Mouse (Mus musculus): ENCODE measurements around the gene Vav1. TPM values are rescaled to one million over a fixed set of nuclear protein-coding genes. Genes with fewer than 3 reads are reported as not detected.
A peak's percentile ranks its signal among the peaks of the same experiment; 100 is the strongest.

Gene Vav1
- polyA plus RNA-seq (2015; fragmentation: Nextera tagmentation; extraction: Ambion mirVana): 1.4 and 1.7 TPM in 2 replicates

DNA sequence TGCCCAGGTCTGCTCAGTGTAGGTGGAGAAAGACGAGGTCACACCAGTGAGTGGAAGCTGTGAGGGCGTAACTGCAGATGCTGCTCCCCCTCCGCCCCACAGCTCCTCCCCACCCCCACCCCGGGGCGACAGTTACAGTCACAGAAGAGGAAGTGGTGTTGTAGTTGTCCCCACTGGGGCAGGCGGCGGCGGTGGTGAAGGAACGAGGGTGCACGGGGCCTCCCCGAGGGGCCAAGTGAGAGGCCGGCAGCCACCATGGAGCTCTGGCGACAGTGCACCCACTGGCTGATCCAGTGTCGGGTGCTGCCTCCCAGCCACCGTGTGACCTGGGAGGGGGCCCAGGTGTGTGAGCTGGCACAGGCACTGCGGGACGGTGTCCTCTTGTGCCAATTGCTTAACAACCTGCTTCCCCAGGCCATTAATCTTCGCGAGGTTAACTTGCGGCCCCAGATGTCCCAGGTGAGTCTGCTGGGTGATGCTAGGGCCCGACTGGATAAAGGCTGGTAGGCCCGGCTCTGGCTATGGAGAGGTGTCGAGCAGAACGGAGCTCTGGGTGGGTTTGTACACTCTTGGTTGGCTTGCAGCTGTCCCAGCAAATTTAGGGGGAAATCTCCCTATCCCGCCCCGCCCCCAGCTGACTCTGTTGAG is at the start of gene Vav1:
Gene Vav1, plus strand, starts transcription at position 158 of the 648 bp plus-strand sequence.
- Histone ChIP-seq H3K9ac (ENCODE audit: low read depth, low read length) (no peak within 1 kb of the TSS), H3K36me3 (ENCODE audit: control insufficient read depth, insufficient read depth, low read length) (no peaks in the 10 kb centered on the region), H3K27me3 (replicated peaks; ENCODE audit: control insufficient read depth, insufficient read depth, low read length) (no peaks in the 10 kb centered on the region; the same call in 1 of the 2 replicates), H3K4me1 (ENCODE audit: control insufficient read depth, insufficient read depth, low read depth, low read length) (peaks cover 10% of the 10 kb centered on the region), H3K27ac (ENCODE audit: low read depth, low read length) (no peak within 1 kb of the TSS), H3K9me3 (ENCODE audit: control insufficient read depth, low read length) (no peaks in the 10 kb centered on the region), H3K4me2 (ENCODE audit: low read length) (no peak within 1 kb of the TSS), H3K4me3 (ENCODE audit: low read length) (no peak within 1 kb of the TSS)
- ATAC-seq: no peak
- WGBS: 69% methylated on average over 26 of the region's 26 CpGs

- H3K27me3 ChIP-seq (replicated peaks; ENCODE audit: control insufficient read depth, insufficient read depth, low read length): no peaks in the 10 kb centered on the region
- WGBS: 75% methylated on average over 15 of the region's 15 CpGs
- ATAC-seq: no peak
- no peak overlapping the region for H3K27ac ChIP-seq (ENCODE audit: low read depth, low read length)
- no peak overlapping the region for H3K4me2 ChIP-seq (ENCODE audit: low read length)
- no peaks in the 10 kb centered on the region for H3K9me3 ChIP-seq (ENCODE audit: control insufficient read depth, low read length)
- H3K4me3 ChIP-seq (ENCODE audit: low read length): no peak overlapping the region
- no peaks in the 10 kb centered on the region for H3K4me1 ChIP-seq (ENCODE audit: control insufficient read depth, insufficient read depth, low read depth, low read length)
- H3K9ac ChIP-seq (ENCODE audit: low read depth, low read length): no peak overlapping the region
- no peaks in the 10 kb centered on the region; the same call in 1 of the 2 replicates for H3K36me3 ChIP-seq (ENCODE audit: control insufficient read depth, insufficient read depth, low read length)
Measured at GRCm38 (mm10) chr17:57229851-57230727, 48.8 kb upstream of the Vav1 start.

DNA sequence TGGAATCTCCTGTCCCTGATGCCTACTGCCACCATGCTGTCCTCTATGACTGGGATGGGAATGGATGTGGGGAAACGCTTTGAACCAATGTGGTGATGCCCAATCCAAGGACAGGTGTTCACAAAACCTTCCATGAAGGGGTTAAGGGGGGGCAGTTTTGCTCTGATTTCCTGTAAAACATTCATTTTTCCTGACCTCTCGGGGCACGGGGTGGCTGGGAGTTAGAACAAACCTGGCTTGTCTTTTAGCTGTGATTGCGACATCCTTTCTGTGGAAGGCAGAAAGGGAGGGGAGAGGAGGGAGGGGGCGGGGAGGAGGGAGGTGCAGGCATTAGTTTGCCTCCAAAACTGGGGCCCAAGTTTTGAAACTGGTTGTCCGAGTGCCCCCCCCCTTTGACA is 48.2 kb upstream of the Vav1 start:
- no peak overlapping the region for H3K4me2 ChIP-seq (ENCODE audit: low read length)
- no peak overlapping the region for H3K27ac ChIP-seq (ENCODE audit: low read depth, low read length)
- H3K9me3 ChIP-seq (ENCODE audit: control insufficient read depth, low read length): no peaks in the 10 kb centered on the region
- no peaks in the 10 kb centered on the region; the same call in 1 of the 2 replicates for H3K36me3 ChIP-seq (ENCODE audit: control insufficient read depth, insufficient read depth, low read length)
- no peak overlapping the region for H3K9ac ChIP-seq (ENCODE audit: low read depth, low read length)
- H3K4me1 ChIP-seq (ENCODE audit: control insufficient read depth, insufficient read depth, low read depth, low read length): no peaks in the 10 kb centered on the region
- WGBS: 70% methylated on average over 5 of the region's 6 CpGs
- no peak for ATAC-seq
- H3K27me3 ChIP-seq (replicated peaks; ENCODE audit: control insufficient read depth, insufficient read depth, low read length): no peaks in the 10 kb centered on the region
- no peak overlapping the region for H3K4me3 ChIP-seq (ENCODE audit: low read length)

GRCm38 (mm10) chr17:57231321-57231771 is 47.6 kb upstream of the Vav1 start:
- H3K4me2 ChIP-seq (ENCODE audit: low read length): no peak overlapping the region
- H3K4me1 ChIP-seq (ENCODE audit: control insufficient read depth, insufficient read depth, low read depth, low read length): no peaks in the 10 kb centered on the region
- H3K9me3 ChIP-seq (ENCODE audit: control insufficient read depth, low read length): no peaks in the 10 kb centered on the region
- H3K27ac ChIP-seq (ENCODE audit: low read depth, low read length): no peak overlapping the region
- ATAC-seq: peak; percentile 42; the same call in 1 of the 2 replicates
- H3K4me3 ChIP-seq (ENCODE audit: low read length): no peak overlapping the region
- no peak overlapping the region for H3K9ac ChIP-seq (ENCODE audit: low read depth, low read length)
- peaks cover 4% of the 10 kb centered on the region; the same call in 1 of the 2 replicates for H3K36me3 ChIP-seq (ENCODE audit: control insufficient read depth, insufficient read depth, low read length)
- H3K27me3 ChIP-seq (replicated peaks; ENCODE audit: control insufficient read depth, insufficient read depth, low read length): no peaks in the 10 kb centered on the region

GRCm38 (mm10) chr17:57232200-57232599 is 46.7 kb upstream of the Vav1 start:
- no peak overlapping the region for H3K4me2 ChIP-seq (ENCODE audit: low read length)
- H3K4me1 ChIP-seq (ENCODE audit: control insufficient read depth, insufficient read depth, low read depth, low read length): no peaks in the 10 kb centered on the region
- H3K36me3 ChIP-seq (ENCODE audit: control insufficient read depth, insufficient read depth, low read length): peaks cover 5% of the 10 kb centered on the region
- 89% methylated on average over 1 of the region's 1 CpGs for WGBS
- no peak overlapping the region for H3K4me3 ChIP-seq (ENCODE audit: low read length)
- no peak overlapping the region for H3K9ac ChIP-seq (ENCODE audit: low read depth, low read length)
- ATAC-seq: no peak
- H3K27me3 ChIP-seq (replicated peaks; ENCODE audit: control insufficient read depth, insufficient read depth, low read length): no peaks in the 10 kb centered on the region
- no peaks in the 10 kb centered on the region for H3K9me3 ChIP-seq (ENCODE audit: control insufficient read depth, low read length)
- no peak overlapping the region for H3K27ac ChIP-seq (ENCODE audit: low read depth, low read length)

DNA sequence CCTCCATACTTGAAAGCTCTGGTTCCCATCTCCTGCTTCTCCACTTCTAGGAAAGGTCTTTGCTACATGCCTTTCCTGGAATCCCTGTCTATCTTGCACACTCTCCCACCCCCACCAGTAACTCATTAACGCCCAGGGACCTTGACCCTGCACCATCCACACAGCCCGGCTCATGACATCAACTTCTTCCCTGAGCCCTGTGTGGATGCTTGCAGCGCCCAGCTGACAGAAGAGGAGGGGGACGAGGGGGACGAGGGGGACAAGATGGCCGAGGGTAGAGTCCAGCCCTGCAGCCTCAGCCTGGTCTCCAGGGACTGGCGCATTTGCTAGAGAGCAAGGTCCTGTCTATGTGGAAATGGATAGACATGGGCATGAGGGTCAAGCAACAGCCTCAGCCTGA is 45.9 kb upstream of the Vav1 start:
- Histone ChIP-seq H3K9ac (ENCODE audit: low read depth, low read length) (no peak overlapping the region), H3K36me3 (ENCODE audit: control insufficient read depth, insufficient read depth, low read length) (peaks cover 13% of the 10 kb centered on the region), H3K4me2 (ENCODE audit: low read length) (no peak overlapping the region), H3K4me1 (ENCODE audit: control insufficient read depth, insufficient read depth, low read depth, low read length) (no peaks in the 10 kb centered on the region), H3K4me3 (ENCODE audit: low read length) (no peak overlapping the region), H3K27me3 (replicated peaks; ENCODE audit: control insufficient read depth, insufficient read depth, low read length) (no peaks in the 10 kb centered on the region), H3K27ac (ENCODE audit: low read depth, low read length) (no peak overlapping the region), H3K9me3 (ENCODE audit: control insufficient read depth, low read length) (no peaks in the 10 kb centered on the region)
- WGBS: 50% methylated on average over 7 of the region's 7 CpGs
- ATAC-seq: no peak

DNA sequence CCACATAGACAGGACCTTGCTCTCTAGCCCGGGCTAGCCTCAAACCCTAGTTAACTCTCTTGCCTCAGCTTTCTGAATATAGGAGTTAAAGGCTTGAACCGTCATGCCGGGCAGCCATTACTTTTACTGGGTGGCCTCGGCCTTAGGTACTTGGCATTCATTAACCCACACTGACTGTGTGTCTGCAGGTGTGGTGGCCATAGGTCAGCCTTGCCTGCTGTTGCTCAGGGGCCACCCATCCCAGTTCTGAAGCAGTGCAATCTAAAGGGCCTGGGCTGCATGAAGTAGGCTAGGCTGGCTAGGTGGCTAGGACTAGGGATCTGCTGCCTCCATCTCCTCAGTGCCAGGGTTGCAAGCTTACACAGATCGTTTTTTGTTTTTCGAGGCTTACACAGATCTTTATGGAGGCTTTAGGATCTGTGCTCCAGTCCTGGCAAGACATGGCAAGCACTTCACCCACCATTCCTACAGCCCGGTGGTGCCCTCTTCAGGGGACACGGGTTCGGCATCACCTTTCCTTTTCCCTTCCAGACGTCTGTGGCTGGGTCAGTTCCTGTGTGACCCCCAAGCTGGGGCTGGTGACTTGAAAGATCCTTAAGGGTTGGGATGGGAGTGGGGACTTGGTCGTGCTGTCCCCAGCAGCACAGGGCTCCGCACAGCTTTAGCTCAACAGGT is 44.5 kb upstream of the Vav1 start:
- H3K4me2 ChIP-seq (ENCODE audit: low read length): no peak overlapping the region
- 80% methylated on average over 12 of the region's 12 CpGs for WGBS

DNA sequence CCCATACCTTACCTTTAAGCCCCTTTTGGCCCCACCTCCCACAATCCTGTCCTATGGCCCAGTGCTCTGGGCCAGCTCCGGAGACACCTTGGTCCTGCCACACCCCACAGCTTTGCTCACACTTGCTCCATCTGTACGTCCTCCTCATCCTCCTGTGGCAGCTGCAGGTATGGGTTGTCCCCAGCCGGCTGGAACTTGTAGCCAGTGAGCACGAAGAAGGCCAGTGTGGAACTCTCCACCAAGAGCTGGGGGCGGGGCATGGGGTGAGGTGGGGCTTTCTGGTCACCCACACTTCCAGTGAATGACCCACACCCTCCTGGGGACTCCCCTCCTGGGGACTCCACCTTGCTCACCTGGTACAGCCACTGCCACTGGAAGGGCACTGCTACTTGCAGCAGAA is 43.1 kb upstream of the Vav1 start:
- Histone ChIP-seq H3K36me3 (ENCODE audit: control insufficient read depth, insufficient read depth, low read length) (peaks cover 14% of the 10 kb centered on the region), H3K4me2 (ENCODE audit: low read length) (no peak overlapping the region), H3K4me1 (ENCODE audit: control insufficient read depth, insufficient read depth, low read depth, low read length) (no peaks in the 10 kb centered on the region), H3K4me3 (ENCODE audit: low read length) (no peak overlapping the region), H3K9me3 (ENCODE audit: control insufficient read depth, low read length) (no peaks in the 10 kb centered on the region), H3K27ac (ENCODE audit: low read depth, low read length) (no peak overlapping the region), H3K9ac (ENCODE audit: low read depth, low read length) (no peak overlapping the region), H3K27me3 (replicated peaks; ENCODE audit: control insufficient read depth, insufficient read depth, low read length) (no peaks in the 10 kb centered on the region)
- WGBS: 94% methylated on average over 5 of the region's 5 CpGs
- ATAC-seq: no peak

More for the DNA sequence above, 44.5 kb upstream of the Vav1 start:
- Histone ChIP-seq H3K9ac (ENCODE audit: low read depth, low read length) (no peak overlapping the region), H3K27me3 (replicated peaks; ENCODE audit: control insufficient read depth, insufficient read depth, low read length) (no peaks in the 10 kb centered on the region), H3K27ac (ENCODE audit: low read depth, low read length) (no peak overlapping the region), H3K36me3 (ENCODE audit: control insufficient read depth, insufficient read depth, low read length) (peaks cover 14% of the 10 kb centered on the region), H3K4me1 (ENCODE audit: control insufficient read depth, insufficient read depth, low read depth, low read length) (no peaks in the 10 kb centered on the region), H3K4me3 (ENCODE audit: low read length) (no peak overlapping the region), H3K9me3 (ENCODE audit: control insufficient read depth, low read length) (no peaks in the 10 kb centered on the region)
- no peak for ATAC-seq

DNA sequence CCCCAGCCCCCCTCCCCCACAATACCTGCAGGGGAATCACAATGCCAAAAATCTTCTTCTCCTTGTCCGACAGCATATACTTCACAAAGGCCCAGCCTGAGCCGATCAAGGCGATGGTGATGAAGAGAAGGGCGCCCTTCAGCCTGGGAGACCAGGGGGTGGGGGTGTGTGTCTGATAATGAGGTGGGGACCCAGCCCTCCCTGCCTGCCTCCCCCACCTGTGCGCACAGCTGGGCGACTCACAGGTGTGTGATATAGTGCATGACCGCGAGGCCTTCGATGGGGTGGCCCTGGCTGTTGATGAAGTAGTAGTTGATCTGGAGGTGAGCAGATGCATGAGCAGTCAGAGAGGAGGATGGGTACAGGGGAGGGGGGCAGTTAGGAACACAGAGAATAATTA is 41.7 kb upstream of the Vav1 start:
- Histone ChIP-seq H3K27me3 (replicated peaks; ENCODE audit: control insufficient read depth, insufficient read depth, low read length) (no peaks in the 10 kb centered on the region), H3K36me3 (ENCODE audit: control insufficient read depth, insufficient read depth, low read length) (peaks cover 20% of the 10 kb centered on the region), H3K27ac (ENCODE audit: low read depth, low read length) (no peak overlapping the region), H3K9ac (ENCODE audit: low read depth, low read length) (no peak overlapping the region), H3K4me3 (ENCODE audit: low read length) (no peak overlapping the region), H3K4me2 (ENCODE audit: low read length) (no peak overlapping the region), H3K4me1 (ENCODE audit: control insufficient read depth, insufficient read depth, low read depth, low read length) (no peaks in the 10 kb centered on the region), H3K9me3 (ENCODE audit: control insufficient read depth, low read length) (no peaks in the 10 kb centered on the region; the same call in 1 of the 2 replicates)
- ATAC-seq: no peak
- WGBS: 92% methylated on average over 9 of the region's 9 CpGs

Data from hindbrain, embryonic 16.5 days (tissue).